Mouse (Mus musculus): Measurements from ENCODE around the gene Map4k3.

GRCm38 (mm10) chr17:80733121-80733800, 5.0 kb upstream of the Map4k3 start:
- TF ChIP-seq POLR2A (IDR thresholded peaks at IDR 0.05; ENCODE audit: control insufficient read depth, low read depth, low read length) (no peak), CTCF (IDR thresholded peaks at IDR 0.05; ENCODE audit: control insufficient read depth, insufficient read depth, insufficient replicate concordance, low read depth, low read length) (no peak)
